Mouse (Mus musculus) liver, embryonic 11.5 days (tissue): ENCODE measurements around the gene Padi3. TPM values are rescaled to one million over a fixed set of nuclear protein-coding genes. Genes with fewer than 3 reads are reported as not detected.

ENCODE experiments used
- ATAC-seq: fragments of 200-750 bp; cut with Nextera tagmentation; replicated peaks from 2 replicates; pipeline ENCODE4 v1.8.0; 2017; ENCODE audit warnings: moderate number of reproducible peaks, mild to moderate bottlenecking, moderate TSS enrichment, moderate library complexity; ENCODE audit not compliant: low FRiP score
- DNase-seq: peaks from one replicate; pipeline ENCODE4 v3.0.0-alpha.2; 2017; ENCODE audit warnings: low spot score
- H3K27ac ChIP-seq: fragments of 300-500 bp; sonication (generic); 2 replicates; pipeline ENCODE4 v1.5.1; 2014; ENCODE audit warnings: mild to moderate bottlenecking, low read depth, low read length, control low read depth
- H3K27me3 ChIP-seq: fragments of 300-500 bp; sonication (generic); replicated peaks from 2 replicates; pipeline ENCODE4 v1.6.1; 2014; ENCODE audit warnings: low read length, mixed read lengths; ENCODE audit not compliant: control insufficient read depth, insufficient read depth
- H3K36me3 ChIP-seq: fragments of 300-500 bp; sonication (generic); 2 replicates; pipeline ENCODE4 v1.6.1; 2014; ENCODE audit warnings: mild to moderate bottlenecking, low read length, moderate library complexity, mixed read lengths; ENCODE audit not compliant: control insufficient read depth, insufficient read depth
- H3K4me1 ChIP-seq: fragments of 300-500 bp; sonication (generic); replicated peaks from 2 replicates; pipeline ENCODE4 v1.6.1; 2014; ENCODE audit warnings: low read length, mixed read lengths; ENCODE audit not compliant: control insufficient read depth, insufficient read depth
- H3K4me2 ChIP-seq: fragments of 300-500 bp; sonication (generic); 2 replicates; pipeline ENCODE4 v1.6.1; 2014; ENCODE audit warnings: mild to moderate bottlenecking, control low read depth, moderate library complexity
- H3K4me3 ChIP-seq: fragments of 300-500 bp; sonication (generic); 2 replicates; pipeline ENCODE4 v1.5.1; 2014; ENCODE audit warnings: low read depth, low read length, control low read depth
- H3K9ac ChIP-seq: fragments of 300-500 bp; sonication (generic); 2 replicates; pipeline ENCODE4 v1.6.1; 2014; ENCODE audit warnings: low read depth, low read length, control low read depth
- H3K9me3 ChIP-seq: fragments of 300-500 bp; sonication (generic); 2 replicates; pipeline ENCODE4 v1.6.1; 2016; ENCODE audit warnings: low read length, inconsistent platforms, mixed read lengths; ENCODE audit not compliant: control insufficient read depth
- WGBS: fragments of 180-500 bp; shearing (Covaris S2); extraction: QIAGEN DNeasy Blood & Tissue Kit; methylation state at CpG from one replicate; pipeline ENCODE4 v1.1.7; 2014; 5-methylcytosine and 5-hydroxymethylcytosine counted together
- polyA plus RNA-seq: library from polyadenylated mRNA; unstranded; fragments of >200 nt; fragmentation: Nextera tagmentation; extraction: Ambion mirVana; gene quantifications from 2 replicates; pipeline ENCODE4 v1.2.1, GENCODE M21; 2014

Padi3 gene
- polyA plus RNA-seq, 1 experiment from 2014 or later, result 0.56 TPM

GRCm38 (mm10) chr4:140844991-140845390 is 34.5 kb upstream of the Padi3 start:
- H3K4me3 ChIP-seq, result no peak overlapping the region
- no peaks in the 10 kb centered on the region for H3K4me1 ChIP-seq
- no peak overlapping the region for H3K9ac ChIP-seq
- H3K9me3 ChIP-seq, result no peaks in the 10 kb centered on the region
- 62% methylated on average over 4 of the region's 4 CpGs for WGBS
- H3K27ac ChIP-seq, result no peak overlapping the region
- no peak overlapping the region for H3K4me2 ChIP-seq
- H3K36me3 ChIP-seq, result no peaks in the 10 kb centered on the region
- ATAC-seq (no peak), DNase-seq (no peak)
- H3K27me3 ChIP-seq, result no peaks in the 10 kb centered on the region

GRCm38 (mm10) chr4:140843670-140844280 is 33.3 kb upstream of the Padi3 start:
- Histone ChIP-seq H3K9ac (no peak overlapping the region), H3K4me1 (no peaks in the 10 kb centered on the region), H3K9me3 (no peaks in the 10 kb centered on the region), H3K27me3 (no peaks in the 10 kb centered on the region), H3K4me3 (no peak overlapping the region), H3K27ac (no peak overlapping the region), H3K36me3 (no peaks in the 10 kb centered on the region), H3K4me2 (no peak overlapping the region)
- 69% methylated on average over 15 of the region's 15 CpGs for WGBS
- no peak for ATAC-seq
- DNase-seq, result no peak

- ATAC-seq (no peak), DNase-seq (no peak)
- H3K36me3 ChIP-seq, result no peaks in the 10 kb centered on the region
- H3K4me3 ChIP-seq, result no peak overlapping the region
- no peaks in the 10 kb centered on the region for H3K9me3 ChIP-seq
- H3K4me1 ChIP-seq, result no peaks in the 10 kb centered on the region; the same call in 1 of the 2 replicates
- no peak overlapping the region for H3K4me2 ChIP-seq
- no peaks in the 10 kb centered on the region for H3K27me3 ChIP-seq
- H3K9ac ChIP-seq, result no peak overlapping the region
- H3K27ac ChIP-seq, result no peak overlapping the region
- 83% methylated on average over 1 of the region's 1 CpGs for WGBS
These were observed 32.5 kb upstream of the Padi3 start for GRCm38 (mm10) chr4:140842909-140843308.

GRCm38 (mm10) chr4:140837879-140838278 is 27.4 kb upstream of the Padi3 start:
- Histone ChIP-seq H3K9me3 (no peaks in the 10 kb centered on the region), H3K27me3 (peaks cover 12% of the 10 kb centered on the region), H3K9ac (no peak overlapping the region), H3K4me2 (peak overlapping the region; percentile 16; the same call in 1 of the 2 replicates), H3K4me3 (no peak overlapping the region), H3K27ac (no peak overlapping the region), H3K4me1 (no peaks in the 10 kb centered on the region; the same call in 1 of the 2 replicates), H3K36me3 (no peaks in the 10 kb centered on the region)
- no peak for DNase-seq
- WGBS, result 25% methylated on average over 8 of the region's 8 CpGs
- 0 out of 2 replicates have a peak, but pooled peaks have one; percentile 39 for ATAC-seq

GRCm38 (mm10) chr4:140836208-140836866 is 25.9 kb upstream of the Padi3 start:
- H3K36me3 ChIP-seq, result no peaks in the 10 kb centered on the region
- 73% methylated on average over 11 of the region's 11 CpGs for WGBS
- ATAC-seq (no peak), DNase-seq (no peak)
- H3K9ac ChIP-seq, result no peak overlapping the region
- H3K9me3 ChIP-seq, result no peaks in the 10 kb centered on the region
- no peak overlapping the region for H3K4me3 ChIP-seq
- H3K4me2 ChIP-seq, result no peak overlapping the region
- peaks cover 15% of the 10 kb centered on the region for H3K27me3 ChIP-seq
- H3K4me1 ChIP-seq, result no peaks in the 10 kb centered on the region; the same call in 1 of the 2 replicates
- no peak overlapping the region for H3K27ac ChIP-seq

- no peak overlapping the region for H3K4me2 ChIP-seq
- no peak overlapping the region for H3K9ac ChIP-seq
- peak; percentile 61 for DNase-seq
- no peaks in the 10 kb centered on the region for H3K9me3 ChIP-seq
- H3K36me3 ChIP-seq, result no peaks in the 10 kb centered on the region
- peak; percentile 71; the same call in 1 of the 2 replicates for ATAC-seq
- no peak overlapping the region for H3K4me3 ChIP-seq
- H3K4me1 ChIP-seq, result no peaks in the 10 kb centered on the region; the same call in 1 of the 2 replicates
- WGBS, result 10% methylated on average over 10 of the region's 10 CpGs
- H3K27ac ChIP-seq, result no peak overlapping the region
- H3K27me3 ChIP-seq, result peaks cover 15% of the 10 kb centered on the region
These were observed 25.2 kb upstream of the Padi3 start for GRCm38 (mm10) chr4:140835682-140836081.

GRCm38 (mm10) chr4:140834327-140834934 is 24.0 kb upstream of the Padi3 start:
- H3K9me3 ChIP-seq, result no peaks in the 10 kb centered on the region
- H3K4me2 ChIP-seq, result no peak overlapping the region
- no peaks in the 10 kb centered on the region for H3K36me3 ChIP-seq
- no peak for ATAC-seq
- no peaks in the 10 kb centered on the region; the same call in 1 of the 2 replicates for H3K4me1 ChIP-seq
- H3K27ac ChIP-seq, result no peak overlapping the region
- no peak overlapping the region for H3K9ac ChIP-seq
- peaks cover 15% of the 10 kb centered on the region for H3K27me3 ChIP-seq
- no peak overlapping the region for H3K4me3 ChIP-seq
- WGBS, result 63% methylated on average over 6 of the region's 6 CpGs
- DNase-seq, result no peak

- H3K4me1 ChIP-seq, result no peaks in the 10 kb centered on the region; the same call in 1 of the 2 replicates
- H3K36me3 ChIP-seq, result no peaks in the 10 kb centered on the region
- no peak overlapping the region for H3K27ac ChIP-seq
- peaks cover 15% of the 10 kb centered on the region for H3K27me3 ChIP-seq
- no peak overlapping the region for H3K9ac ChIP-seq
- no peak for ATAC-seq
- DNase-seq, result no peak
- no peak overlapping the region for H3K4me2 ChIP-seq
- no peaks in the 10 kb centered on the region for H3K9me3 ChIP-seq
- 59% methylated on average over 8 of the region's 8 CpGs for WGBS
- H3K4me3 ChIP-seq, result no peak overlapping the region
These were observed 22.4 kb upstream of the Padi3 start for GRCm38 (mm10) chr4:140832821-140833220.
